Mouse (Mus musculus) ES-CJ7 (cell line): ENCODE measurements around the gene Vmn1r83.

Experiments used
- DNase-seq: peaks from one replicate; pipeline ENCODE4 v3.0.0; 2011; ENCODE audit warnings: low read depth, low spot score

Vmn1r83 gene

DNA sequence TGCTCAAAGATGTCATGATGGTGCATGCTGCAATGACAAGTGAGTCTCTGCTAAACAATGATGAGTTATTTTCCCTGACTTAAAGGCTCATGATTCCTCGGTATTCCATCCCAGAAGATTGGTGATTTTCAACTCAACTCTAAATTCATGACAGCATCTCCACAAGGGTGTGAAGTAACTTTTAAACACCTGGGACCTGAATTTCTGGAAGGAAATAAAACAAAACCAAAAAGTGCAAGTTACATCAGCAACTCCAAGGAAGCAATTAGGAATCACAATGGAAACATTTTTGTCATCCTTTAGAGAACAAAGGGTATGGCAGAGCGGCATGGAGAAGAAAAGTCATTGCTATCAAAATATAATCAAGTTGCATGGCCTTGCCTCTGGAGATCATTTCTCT lies at the start of gene Vmn1r83:
Gene Vmn1r83 (minus strand): TSS at position 101 of the 400 bp plus-strand sequence.
- no peak for DNase-seq

DNA sequence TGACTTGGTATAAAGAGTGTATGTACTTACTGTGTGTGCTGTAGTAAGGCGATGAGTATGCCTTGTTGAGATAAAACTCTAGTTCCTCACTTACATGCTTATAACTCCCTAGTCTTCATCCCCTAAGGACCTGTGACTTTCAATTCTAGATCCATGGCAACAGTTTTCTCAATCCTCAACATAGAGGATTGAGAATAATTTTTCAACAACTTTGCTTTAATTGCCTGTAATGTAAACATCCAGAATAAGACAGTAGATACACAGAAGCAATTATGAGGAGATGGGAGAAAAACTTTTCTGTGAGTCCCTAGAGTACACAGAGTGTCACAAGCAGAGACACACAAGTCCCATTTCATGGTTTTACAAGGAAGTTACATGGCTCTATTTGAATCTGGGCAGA lies 39.9 kb upstream of the Vmn1r83 start, which contains the start of gene Vmn1r84:
Gene Vmn1r84 (minus strand): TSS at position 101 of the 400 bp plus-strand sequence.
- no peak for DNase-seq

DNA sequence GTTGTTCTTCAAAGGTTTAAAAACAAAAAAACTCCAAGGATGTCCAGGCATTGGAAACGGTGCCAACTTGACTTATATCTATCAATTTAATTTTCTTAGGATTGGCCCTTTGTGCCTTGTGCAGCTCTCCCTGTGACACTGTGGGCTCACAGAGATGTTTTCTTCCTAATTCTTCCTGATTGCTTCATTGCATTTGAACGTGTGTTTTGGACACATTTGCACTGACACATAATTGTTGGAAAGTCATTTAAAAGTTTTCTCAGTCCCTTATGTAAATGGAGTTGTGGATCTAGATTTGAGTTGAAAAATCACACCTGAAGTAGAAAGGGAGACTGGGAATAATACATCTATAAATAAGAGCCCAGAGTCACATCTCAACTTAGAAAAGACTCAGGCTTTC lies 29.2 kb downstream of the Vmn1r83 start, which contains the start of gene Vmn1r82:
Gene Vmn1r82 (plus strand): TSS at position 301 of the 400 bp plus-strand sequence.
- no peak for DNase-seq
